Mouse (Mus musculus) layer of hippocampus, postnatal 25 days (tissue): Measurements from ENCODE around the gene Kynu. TPM values are rescaled to one million over a fixed set of nuclear protein-coding genes. Genes with fewer than 3 reads are reported as not detected.

Experiments
- DNase-seq, 2 experiments: peaks; one replicate each; pipeline ENCODE4 v3.0.0; 2022; ENCODE audit warnings: mixed read lengths in 2 of 2, low spot score in 1 of 2; ENCODE audit errors: extremely low spot score in 1 of 2
- total RNA-seq, 2 experiments: library from RNA; stranded (reverse); gene quantifications; 2 replicates each; pipeline ENCODE4 v1.2.3; 2021

Gene Kynu
- not detected for total RNA-seq

DNA sequence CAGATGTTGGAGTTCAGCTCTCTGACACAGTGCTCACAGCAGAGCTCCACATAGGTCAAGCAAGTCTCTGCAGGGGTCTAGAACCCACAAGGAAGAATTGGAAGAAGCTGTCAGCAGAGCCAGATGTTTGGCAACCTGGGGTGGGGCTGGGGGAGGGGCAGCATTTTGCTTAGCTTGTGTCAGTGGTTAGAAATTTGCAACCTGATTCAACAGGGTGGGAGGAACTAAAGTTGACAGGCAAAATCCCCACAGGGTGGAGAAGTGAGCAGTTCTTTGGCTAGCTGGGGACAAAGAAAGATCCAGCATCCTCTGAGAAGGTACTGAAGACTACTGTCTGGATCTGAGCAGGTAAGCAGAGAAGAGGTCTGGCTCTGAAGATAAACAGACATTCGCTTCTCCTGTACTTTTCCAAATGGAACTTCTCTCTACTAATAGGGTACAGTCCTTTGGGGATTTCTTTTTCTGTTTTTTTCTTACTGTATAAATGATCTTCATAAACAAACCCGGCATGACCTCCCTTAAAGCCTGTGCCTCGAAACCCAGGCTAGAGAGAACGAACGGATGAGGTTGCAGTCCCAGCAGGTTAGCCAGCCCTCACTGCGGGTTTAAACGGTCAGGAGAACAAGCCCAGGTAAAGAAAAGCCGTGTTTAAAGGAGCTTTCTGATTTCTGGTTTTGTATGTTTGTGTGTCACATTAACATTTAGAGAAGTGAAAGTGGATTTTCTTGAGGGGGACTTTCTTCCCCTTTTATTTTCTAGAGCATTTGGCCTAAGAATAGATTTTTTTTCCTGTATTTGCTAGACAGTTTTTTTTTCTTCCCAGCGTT, at the start of gene Kynu:
Kynu (plus strand) TSS at position 268 of the 827 bp plus-strand sequence.
- DNase-seq, result no peak

DNA sequence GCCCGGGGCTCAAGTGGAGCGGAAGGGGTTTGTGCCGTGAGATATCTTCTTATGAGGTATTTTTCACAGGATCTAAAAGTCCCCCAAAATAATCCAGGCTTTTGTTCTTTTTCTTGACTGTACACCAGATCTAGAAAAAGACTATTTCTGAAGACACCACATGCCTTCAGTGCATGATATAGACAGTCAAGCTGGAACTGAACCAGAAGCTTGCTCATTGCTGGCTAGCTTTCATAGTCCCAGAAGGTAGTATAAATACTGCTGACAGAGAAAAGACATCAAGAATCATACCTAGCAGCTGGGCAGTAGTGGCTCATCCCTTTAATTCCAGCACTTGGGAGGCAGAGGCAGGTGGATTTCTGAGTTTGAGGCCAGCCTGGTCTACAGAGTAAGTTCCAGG, 48.9 kb upstream of the Kynu start:
- no peak for DNase-seq

DNA sequence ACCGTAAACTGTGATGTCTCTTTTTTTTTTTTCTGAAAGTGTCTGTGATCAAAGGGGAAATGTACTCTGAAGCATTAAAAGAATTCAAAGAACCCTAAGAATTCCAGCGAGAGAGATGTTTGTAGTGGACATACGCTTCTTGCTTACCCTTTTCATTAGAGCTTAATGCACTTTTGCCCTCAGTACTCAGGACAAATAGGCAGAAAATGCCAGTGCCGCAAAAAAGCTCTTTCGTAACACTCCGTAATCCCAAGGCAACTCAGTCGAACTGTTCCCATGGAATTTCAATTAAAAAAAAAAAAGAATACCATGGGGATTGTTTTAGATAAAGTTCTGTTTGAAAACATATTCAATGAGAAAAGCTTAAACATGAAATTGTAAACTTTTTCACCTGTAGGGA, 41.3 kb upstream of the Kynu start:
- DNase-seq, result no peak

DNA sequence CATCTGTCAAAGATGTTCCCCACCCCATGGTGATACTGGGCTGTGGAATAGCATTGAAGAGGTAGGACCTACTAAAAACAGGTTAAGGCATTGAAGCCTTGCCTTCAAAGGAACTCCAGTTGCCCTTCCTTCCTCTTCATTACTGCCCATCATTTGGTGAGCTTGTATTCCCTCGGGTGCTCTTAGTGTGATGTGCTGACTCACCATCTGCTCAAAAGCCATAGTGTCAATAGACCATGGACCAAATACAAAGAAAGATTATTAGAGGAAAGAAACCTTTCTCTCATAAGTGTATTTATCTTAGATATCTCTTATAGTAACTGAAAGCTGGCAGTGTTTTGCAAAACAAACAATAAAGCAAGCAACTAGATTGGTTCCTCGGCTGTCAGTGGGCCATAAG, 20.7 kb upstream of the Kynu start:
- DNase-seq, result no peak

DNA sequence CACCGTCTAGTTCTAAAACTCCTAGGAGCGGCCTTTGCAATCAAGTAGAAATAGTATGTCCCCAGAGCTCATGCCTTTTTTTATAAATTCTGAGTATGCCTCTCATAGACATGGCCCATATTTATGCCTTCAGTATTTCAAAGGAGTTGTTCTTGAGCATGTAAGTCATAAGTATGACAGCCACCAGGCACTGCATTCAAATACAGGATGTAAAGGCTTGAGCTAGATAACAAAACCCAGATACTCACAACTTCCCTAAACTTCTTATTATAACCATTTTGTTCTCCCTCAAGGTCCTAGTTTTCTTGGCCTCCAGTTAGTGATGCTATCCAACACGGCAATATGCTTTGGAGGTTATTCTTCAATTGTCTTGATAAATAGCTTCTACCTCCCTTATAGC, 12.5 kb upstream of the Kynu start:
- no peak for DNase-seq

DNA sequence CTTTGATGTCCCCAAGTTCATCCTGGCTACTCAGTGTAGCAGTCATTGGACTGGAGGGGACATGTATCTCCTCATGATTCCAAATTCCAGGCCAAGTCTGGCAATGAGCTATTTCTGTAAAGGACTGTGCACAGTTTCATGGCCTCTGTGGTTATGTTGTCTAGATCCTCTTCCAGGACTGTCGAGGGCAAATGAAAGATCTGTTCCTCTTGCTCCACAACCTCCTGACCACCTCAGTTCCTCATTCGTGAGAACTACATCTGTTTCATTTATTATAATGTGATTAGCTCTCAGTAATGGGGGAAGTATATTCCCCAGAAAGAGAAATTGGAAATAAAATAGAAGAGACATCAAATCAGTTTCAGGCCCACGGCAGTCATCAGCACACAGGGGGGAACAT, 9.5 kb upstream of the Kynu start:
- DNase-seq, result no peak

DNA sequence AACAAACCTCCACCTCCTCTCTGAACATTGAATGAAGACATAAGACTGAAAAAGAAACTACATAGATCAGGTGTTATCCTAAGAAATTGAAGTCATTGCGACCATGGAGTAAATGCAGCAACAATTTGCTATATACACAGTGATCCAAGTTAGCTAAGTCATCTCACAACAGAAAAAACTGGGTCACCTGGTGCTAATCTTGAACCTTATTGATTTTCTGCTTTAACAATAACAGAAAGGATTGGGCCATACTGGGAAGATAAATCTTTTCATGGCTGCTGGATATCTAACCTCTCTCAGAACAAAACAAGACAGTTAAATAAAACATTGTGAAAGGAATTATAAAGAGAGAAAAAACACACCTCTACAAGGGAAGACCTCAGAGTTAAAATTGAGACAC, 8.7 kb upstream of the Kynu start:
- DNase-seq, result no peak

DNA sequence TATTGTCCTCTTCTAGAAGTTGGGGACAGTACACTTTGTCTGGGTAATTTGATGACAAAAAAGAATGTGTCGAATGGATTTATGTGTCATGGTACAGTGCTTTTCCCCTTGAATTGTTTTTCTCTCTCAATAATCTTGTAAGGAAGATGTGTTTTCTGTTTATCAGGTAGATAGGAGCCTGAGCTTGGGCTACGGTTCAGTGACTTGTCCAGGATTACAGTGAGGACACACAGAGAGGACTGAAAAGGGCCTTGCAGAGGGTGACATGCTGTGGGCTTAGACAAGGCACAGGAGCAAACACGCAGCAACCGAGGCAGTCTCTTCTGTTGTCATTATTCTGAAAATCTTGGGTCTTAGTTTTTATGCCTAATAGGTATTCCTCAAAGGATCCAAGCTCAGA, 913 bp upstream of the Kynu start:
- DNase-seq, result no peak

DNA sequence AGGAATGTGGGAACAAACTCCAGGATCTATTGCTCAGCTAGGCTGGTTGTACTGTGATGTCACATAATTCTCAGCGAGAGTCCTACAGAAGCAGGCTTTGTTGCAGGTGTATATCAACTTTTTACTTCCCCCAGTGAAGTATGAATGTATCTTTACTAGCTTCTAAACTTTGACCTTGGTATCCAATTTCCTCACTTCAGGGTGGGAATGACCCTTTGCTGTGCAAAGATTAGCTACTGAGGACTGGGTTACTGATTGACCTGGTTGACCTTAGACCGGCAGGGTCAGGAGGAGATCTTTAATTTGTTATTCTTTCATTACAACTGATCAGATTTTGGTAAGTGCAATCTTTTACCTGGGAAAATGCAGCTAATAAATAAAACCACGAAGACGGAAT, 758 bp downstream of the Kynu start:
- no peak for DNase-seq

DNA sequence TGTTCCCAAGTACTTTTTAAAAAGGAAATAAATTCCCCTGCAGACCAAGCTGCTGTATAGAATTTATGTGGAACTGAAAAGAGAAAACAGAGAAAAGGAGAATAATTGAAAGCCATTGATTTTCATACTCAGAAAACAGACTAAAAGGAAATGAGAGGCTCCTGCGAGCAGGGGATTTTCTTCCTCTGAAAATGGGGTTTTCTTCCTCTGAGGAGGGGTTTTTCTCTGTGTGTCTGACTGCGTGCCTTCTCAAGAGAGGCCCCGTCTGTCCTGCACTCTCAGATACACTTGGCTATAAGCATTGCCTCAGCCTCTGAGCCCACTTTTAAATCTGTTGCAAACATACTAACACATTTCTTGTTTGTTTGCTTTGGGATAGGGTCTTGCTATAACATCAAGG, 1.9 kb downstream of the Kynu start:
- no peak for DNase-seq

DNA sequence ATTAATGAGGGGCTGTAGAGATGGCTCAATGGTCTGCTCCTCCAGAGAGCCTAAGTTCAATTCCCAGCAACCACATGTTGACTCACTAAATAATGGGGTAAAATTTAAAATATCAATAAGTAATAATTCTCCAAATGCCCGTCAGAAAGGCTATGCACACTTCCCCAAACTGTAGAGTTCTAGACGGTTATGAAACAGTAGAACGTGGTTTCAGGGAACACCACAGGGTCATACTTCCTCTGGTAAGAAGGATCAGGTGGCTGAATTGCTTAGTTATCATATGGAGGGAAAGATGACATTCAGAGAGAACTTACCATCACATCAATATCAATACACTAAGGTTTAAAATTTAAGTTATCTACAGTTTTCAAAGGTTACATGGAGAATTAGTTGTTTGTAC, 6.1 kb downstream of the Kynu start:
- no peak for DNase-seq

DNA sequence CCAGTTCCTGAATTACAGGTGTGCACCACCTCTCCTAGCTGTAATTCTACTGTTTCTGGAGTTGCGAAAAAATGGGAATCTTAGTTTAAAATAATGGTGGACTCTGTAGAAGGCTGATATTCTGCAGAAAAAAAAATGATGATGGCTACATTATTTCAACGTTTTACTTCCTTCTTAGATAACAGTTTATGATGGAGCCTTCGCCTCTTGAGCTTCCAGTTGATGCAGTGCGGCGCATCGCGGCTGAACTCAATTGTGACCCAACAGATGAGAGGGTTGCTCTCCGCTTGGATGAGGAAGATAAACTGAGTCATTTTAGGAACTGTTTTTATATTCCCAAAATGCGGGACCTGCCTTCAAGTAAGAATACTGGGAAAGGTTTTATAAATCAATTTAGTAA, 7.7 kb downstream of the Kynu start:
- DNase-seq, result no peak

DNA sequence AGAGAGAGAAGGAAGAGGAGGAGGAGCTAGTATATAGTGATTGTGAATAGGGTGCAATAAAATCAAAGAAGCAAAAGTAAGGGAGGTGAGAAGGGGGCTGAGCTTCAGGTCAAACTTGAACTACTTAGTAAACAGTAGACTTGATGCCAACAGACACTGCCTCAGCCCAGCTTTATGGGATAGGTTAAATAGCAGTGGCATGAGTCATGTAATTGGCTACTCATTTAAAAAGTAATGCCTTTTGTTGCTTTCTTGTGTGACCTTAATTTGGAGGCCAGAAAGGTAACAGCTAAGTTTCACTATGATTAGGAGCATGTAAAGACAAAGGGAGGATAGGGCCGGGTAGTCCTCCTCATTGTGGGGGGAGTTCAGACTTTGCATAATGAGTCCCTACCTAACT, 13.3 kb downstream of the Kynu start:
- no peak for DNase-seq

DNA sequence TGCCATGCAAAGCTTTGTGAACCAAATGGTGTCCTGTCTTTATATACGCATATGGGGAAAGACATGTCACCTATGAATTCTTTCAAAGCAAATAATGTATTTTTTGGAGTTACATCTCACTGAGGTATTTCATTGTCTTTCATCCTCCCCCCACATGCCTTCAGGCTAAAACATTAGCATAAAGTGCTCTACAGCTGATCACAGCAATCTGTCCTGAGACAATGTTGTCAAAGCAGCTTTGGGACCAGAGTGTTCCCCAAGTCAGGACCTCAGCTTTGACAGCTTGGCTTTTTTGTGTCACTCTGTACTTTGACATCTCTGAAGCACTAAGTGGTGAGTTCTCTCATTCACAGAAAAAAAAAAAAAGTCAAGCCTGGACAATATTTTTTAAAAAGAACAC, 18.4 kb downstream of the Kynu start:
- no peak for DNase-seq

DNA sequence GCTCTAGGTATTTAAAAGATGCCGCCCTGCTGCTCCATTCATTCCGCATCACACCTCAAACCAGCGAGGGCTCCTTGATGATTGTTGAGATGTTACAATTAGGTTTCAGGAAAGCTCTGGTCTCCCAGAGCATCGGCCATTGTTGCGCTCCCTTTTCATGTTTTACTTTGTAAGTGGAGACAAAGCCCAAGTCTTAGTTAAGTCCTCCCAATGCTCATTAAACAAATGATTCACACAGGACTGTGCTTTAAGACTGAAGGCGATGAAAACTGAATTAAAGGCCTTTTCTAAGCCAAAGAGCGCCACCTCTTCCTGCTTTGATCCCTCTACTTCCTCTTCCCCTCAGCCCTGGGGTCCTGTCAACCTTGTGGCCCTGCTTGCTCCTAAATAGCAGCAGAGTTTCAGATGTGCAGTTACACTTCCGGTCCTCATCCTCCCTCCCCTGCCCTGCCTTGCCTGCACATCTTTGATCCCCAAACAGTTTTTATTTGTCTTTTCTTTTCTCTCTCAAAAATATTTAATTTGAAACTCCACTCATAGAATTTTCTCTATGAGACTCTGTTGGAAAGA, 28.2 kb downstream of the Kynu start:
- no peak for DNase-seq

DNA sequence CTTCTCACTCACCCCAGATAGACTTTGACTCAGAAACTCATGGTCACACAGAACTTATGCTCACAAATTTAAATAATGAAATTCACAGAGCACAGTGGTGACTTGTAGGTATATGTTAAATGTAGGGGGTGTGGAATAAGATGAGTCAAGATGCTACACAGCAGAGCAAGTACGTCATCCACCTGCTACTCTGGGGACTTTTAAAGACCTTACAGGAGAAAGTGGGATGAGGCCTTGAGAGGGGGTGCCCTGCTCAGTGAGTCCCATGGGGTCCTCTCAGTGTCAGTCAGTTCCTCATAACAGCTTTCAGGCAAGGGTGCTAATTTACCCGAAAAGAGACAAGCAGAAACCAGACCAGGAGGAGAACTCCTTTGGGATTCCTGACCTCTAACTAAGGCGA, 30.4 kb downstream of the Kynu start:
- no peak for DNase-seq

DNA sequence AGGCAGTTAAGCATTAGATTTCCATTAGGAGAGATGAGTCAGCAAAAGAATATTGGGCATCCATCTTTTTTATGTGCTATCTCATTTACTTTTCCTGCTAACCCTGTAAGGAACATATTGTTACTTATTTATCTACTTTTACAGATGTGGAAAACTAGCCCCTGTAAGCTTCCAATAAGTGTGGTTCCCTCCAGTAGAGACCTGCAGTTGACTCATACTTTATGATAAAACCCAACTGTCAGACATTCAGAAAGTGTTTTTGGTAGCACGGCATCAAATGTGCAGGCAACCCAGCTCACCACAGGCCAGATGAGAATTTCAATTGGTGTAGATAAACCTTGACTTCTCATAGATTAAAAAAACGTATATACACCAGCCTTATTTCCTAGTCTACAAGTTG, 32.7 kb downstream of the Kynu start:
- no peak for DNase-seq

DNA sequence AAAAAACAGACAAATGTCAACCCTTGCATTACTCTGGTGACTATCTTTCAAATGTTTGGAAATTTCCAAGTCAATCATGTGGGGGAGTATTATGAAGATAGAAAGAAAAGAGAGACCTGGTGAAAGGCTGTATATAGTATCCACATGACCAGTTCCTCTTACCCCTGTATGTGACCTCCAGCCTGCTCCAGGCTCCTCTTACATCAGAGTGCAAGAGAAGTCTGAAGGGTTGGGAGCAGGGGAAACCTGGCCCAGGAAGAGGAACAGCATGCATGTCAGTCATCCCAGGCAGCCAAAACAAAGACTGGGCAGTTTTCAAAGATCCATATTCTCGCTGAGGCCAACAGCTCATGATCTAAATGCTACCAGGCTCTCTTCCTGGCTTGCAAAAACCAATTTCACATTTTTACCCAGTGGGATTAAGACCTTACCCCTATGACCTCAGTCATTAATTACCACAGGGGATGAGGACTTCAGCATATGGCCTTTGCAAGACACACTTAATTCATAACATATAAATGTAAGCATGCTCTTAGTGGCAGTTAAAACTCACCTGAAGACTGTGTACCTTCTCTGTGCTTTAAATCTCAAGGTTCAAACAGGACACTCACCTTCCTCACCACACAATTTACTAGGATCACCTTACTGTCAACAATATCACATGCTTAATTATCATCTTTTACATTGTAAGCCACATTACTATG, 37.0 kb downstream of the Kynu start:
- DNase-seq, result no peak

DNA sequence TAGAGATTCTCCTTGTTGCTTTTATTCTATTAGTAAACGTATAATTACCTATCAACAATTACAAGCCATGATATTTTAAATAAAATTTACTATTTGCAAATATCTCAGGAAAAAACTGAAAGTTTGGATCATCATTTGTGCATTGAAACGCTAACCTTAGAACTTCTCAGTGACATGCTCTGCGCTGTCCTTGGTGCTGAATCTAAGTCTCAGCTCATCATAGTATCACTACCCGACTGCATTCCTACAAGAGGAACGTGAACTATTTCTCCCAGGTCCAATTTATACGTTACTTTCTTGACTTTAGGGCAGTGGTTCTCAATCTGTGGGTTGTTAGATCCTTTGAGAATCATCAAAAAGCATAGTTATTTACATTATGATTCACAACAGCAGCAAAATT, 58.4 kb downstream of the Kynu start:
- no peak for DNase-seq

DNA sequence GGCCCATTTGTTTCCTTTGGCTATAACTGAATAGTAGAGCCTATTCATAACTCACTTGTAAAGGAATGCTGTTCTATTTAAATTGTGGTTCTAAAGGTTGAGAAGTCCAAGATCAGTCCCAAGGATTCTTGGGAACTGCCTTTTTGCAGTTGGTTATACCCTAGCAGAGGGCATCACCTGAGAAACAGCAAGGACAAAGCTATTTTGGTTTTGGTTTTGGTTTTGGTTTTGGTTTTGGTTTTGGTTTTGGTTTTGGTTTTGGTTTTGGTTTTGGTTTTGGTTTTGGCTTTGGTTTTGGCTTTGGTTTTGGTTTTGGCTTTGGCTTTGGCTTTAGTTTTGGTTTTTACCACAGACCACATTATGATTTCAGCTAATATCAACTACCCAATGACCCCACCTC, 66.0 kb downstream of the Kynu start:
- no peak for DNase-seq

DNA sequence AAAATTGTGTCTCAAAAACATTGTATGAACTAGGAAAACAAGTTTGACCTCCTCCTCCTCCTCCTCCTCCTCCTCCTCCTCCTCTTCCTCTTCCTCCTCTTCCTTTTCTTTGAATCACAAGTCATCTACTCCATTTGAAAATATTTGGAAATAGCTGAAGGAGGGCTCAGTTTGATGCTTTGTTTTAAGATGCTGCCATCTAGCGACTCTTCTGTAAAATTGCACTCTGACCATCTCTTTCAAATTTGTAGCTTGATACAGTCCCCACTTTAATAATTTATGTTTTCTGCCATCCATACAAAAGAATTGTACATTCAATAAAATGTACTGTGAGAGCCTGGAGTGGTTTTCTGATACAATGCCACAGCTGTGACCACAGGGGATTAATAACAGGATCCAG, 67.7 kb downstream of the Kynu start:
- DNase-seq, result no peak

DNA sequence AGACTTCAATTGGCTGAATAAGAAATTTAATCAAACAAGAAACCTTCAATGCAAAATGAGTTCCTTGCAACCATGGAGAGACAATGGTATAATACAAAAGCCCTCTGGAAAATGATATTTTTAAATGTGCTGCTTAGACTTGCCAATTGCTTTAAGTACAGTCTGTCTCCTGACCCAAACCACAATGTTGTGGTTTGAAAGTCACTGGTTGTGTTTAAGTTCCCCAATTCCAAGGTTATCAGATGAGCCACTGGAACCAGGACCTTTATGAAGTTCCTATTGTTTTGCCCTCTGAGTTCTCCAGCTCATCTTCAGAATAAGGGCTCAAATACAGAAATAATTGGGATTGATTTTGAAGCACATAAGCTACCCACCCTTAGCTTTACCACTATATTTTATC, 76.7 kb downstream of the Kynu start:
- DNase-seq, result no peak
